Mouse (Mus musculus): ENCODE data around the gene Hist1h4j.
"Not testable (repeated sequence)": the region's sequence is repeated elsewhere in the genome, so short reads cannot be mapped to it uniquely, and the experiment has no call there.

The Hist1h4j gene

GRCm38 (mm10) chr13:21734906-21735767 is at the start of gene Hist1h4j:
Gene Hist1h4j (plus strand): TSS chr13:21735064.
- peak; percentile 72 to 82 for DNase-seq (ENCODE audit: low spot score in 2 of 2)

GRCm38 (mm10) chr13:21697811-21698210 is 37.1 kb upstream of the Hist1h4j start, which contains the start of gene Olfr1359:
Gene Olfr1359 (plus strand): TSS chr13:21698111.
- no peak for DNase-seq (ENCODE audit: low spot score in 2 of 2)

DNA sequence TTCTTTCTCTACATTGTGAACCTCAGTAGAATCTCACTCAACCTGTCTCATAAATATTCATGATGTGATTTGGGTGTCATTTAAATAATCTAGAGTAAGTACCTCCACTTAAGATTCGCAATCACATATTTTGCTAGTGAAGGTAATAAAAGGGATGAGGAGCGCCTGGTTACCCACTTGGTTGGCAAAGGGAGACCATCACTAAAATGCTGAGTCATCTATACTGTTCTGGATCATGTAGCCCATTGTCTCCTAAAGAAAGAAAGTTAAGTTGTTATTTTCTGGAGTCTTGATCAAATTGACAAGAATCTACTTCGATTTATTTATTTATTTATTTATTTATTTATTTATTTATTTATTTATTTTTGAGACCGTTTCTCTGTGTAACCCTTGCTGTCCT is 28.2 kb upstream of the Hist1h4j start:
- no peak for DNase-seq (ENCODE audit: low spot score in 2 of 2)

GRCm38 (mm10) chr13:21710031-21710711 is 24.7 kb upstream of the Hist1h4j start:
- DNase-seq (ENCODE audit: low spot score in 2 of 2) = peak; percentile 93

DNA sequence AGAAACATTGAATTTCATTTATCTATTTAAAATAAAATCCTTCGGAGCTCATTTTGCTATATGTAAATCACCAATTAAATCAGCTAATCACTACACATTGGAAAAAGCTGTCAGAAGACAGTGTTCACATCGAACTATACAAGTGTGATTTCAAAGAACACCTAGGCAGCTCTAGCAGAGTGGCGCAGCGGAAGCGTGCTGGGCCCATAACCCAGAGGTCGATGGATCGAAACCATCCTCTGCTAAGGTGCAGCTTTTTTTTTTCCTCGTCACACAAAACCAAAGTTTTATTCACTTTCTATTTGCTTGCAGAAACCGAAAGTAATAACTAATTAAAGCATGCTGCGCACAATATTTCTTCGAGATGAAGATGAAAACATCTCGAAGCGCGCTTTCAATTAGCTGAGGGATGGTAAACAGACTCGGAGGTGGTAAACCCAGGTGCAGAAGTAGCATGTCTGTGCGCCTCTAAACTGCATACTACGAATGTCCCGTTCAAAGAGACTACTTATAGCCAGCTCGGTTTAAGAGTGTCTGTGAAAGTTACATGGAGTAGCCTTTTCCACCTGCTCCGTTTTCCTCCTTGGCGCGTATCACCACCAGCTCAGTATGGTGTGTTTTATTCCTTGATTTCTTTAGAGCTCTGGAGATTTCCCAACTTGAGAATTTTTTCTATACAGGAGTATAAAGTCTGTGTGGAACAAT is 23.9 kb upstream of the Hist1h4j start:
- DNase-seq (ENCODE audit: low spot score in 2 of 2) = peak; percentile 85 to 86

- no peak for DNase-seq (ENCODE audit: low spot score in 2 of 2)
Measured at GRCm38 (mm10) chr13:21711698-21712097, 23.2 kb upstream of the Hist1h4j start.

DNA sequence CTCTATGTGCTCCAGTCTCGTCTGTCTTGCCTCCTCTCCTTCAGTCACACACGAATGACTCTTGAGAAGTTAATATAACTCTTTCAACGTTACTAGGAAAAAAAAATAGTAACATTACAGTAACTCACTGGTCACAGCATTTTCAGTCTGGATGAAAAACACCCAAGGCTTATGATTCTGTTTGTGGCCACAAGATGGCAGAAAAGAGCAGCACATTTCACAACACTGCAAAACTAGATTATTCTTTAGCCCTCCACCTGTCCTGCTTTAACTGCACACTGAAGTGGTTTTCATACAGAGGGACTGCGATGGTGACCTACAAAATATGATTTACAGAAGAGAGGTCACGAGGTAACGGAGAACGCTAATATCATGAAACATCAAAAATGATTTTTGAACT is 20.1 kb upstream of the Hist1h4j start:
- peak; percentile 83 to 84 for DNase-seq (ENCODE audit: low spot score in 2 of 2)

- peak; percentile 21 to 45 for DNase-seq (ENCODE audit: low spot score in 2 of 2)
Measured at GRCm38 (mm10) chr13:21715131-21715863, 19.6 kb upstream of the Hist1h4j start.

DNA sequence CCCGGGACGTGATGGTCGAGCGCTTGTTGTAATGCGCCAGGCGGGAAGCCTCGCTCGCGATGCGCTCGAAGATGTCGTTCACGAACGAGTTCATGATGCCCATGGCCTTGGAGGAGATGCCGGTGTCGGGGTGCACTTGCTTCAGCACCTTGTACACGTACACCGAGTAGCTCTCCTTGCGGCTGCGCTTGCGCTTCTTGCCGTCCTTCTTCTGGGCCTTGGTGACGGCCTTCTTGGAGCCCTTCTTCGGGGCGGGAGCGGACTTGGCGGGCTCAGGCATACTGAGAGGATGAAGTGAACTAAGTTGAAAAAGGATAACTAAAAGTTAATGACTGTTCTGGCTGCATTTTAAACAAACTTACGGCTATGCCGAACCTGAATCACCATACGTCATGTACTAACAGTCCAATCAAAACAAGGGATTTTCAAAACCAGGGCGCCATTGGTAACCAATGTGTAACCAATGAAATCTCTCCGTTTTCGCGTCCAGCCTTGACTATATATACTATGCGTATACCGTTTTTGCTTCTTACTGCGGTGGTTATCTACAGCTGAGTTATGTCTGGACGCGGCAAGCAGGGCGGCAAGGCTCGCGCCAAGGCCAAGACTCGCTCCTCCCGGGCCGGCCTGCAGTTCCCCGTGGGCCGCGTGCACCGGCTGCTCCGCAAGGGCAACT is 18.9 kb upstream of the Hist1h4j start, which contains the start of the genes Hist1h2bl and Hist1h2ai:
Gene Hist1h2bl (minus strand): TSS at position 280 of the 676 bp plus-strand sequence.
Gene Hist1h2ai (plus strand): TSS at position 559 of the 676 bp plus-strand sequence.
- peak; percentile 89 to 90 for DNase-seq (ENCODE audit: low spot score in 2 of 2)

- DNase-seq (ENCODE audit: low spot score in 2 of 2) = peak; percentile 16 to 22
Measured at GRCm38 (mm10) chr13:21716540-21717391, 18.1 kb upstream of the Hist1h4j start.

DNA sequence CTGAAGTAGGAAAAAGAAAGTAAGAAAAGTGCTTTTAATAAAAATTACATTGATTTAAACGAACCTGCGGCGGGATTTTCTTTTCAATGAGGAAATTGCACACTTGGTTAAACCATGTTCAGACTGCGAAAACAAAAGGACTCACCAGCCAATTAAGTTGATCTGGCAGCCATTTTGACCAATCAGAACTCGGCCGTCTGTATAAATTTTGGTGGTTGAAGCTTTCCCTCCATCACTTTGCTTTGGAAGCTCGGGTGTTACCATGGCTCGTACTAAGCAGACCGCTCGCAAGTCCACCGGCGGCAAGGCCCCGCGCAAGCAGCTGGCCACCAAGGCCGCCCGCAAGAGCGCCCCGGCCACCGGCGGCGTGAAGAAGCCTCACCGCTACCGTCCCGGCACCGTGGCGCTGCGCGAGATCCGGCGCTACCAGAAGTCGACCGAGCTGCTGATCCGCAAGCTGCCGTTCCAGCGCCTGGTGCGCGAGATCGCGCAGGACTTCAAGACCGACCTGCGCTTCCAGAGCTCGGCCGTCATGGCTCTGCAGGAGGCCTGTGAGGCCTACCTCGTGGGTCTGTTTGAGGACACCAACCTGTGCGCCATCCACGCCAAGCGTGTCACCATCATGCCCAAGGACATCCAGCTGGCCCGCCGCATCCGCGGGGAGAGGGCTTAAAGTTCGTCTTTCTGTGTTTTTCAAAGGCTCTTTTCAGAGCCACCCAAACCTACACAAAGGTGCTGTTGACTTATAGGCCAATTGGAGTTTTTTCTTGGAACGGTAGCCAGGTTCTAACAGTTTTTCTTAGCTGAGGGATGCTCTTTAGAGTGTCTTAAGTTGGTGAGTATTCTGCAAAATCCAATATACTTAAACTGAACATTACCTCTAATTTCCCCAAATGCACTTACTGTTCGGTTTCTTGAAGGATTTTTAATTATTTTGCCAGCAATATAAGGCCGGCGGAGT is 17.2 kb upstream of the Hist1h4j start, which contains the start of gene Hist1h3h:
Gene Hist1h3h (plus strand): TSS at position 263 of the 961 bp plus-strand sequence.
- peak; percentile 92 for DNase-seq (ENCODE audit: low spot score in 2 of 2)

DNA sequence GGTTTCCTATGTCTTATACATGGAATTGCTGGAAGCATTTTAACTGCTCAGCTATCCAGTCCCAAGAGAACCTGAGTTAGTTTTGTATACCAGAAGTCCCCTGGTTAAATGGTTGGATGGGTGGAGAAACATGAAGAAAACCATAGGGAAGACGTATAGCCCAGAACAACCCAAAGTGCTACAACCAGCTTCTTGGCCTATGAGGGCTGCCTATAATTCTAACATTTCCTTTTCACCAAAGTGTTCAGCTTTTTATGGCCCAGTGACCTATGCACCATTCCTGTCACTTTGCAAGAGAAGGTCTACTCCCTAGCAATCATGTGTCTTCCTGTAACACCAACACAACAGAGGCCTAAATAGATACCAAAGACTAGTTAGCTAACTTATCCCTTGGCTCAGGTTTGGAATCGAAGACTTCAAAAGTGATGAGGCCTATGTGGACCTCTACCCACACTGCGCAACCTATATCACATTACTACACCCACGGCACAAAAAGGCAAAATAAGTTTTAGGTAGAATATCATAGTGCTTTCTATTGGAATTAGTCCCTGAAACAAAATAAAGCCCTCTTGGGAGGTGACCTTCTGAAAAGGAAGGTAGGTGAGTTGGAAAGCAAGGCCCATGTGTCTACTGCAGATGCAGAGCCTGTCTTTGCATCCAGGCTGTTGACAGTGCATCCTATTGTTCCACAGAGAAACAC is 16.3 kb upstream of the Hist1h4j start:
- no peak for DNase-seq (ENCODE audit: low spot score in 2 of 2)

GRCm38 (mm10) chr13:21721107-21721756 is 13.6 kb upstream of the Hist1h4j start:
- not testable (repeated sequence) for DNase-seq (ENCODE audit: low spot score in 2 of 2)

GRCm38 (mm10) chr13:21721757-21722372 is 13.0 kb upstream of the Hist1h4j start, which contains the start of gene Hist1h2bm:
Gene Hist1h2bm (plus strand): TSS chr13:21722044.
- DNase-seq (ENCODE audit: low spot score in 2 of 2) = peak; percentile 71 to 75

GRCm38 (mm10) chr13:21722373-21722925 is 12.4 kb upstream of the Hist1h4j start:
- no peak for DNase-seq (ENCODE audit: low spot score in 2 of 2)
